Mouse (Mus musculus) liver, embryonic 13.5 days (tissue): Measurements from ENCODE around the gene Gab1. TPM values are rescaled to one million over a fixed set of nuclear protein-coding genes. Genes with fewer than 3 reads are reported as not detected.

Source experiments
- ATAC-seq: fragments of 200-750 bp; cut with Nextera tagmentation; 2 replicates; pipeline ENCODE4 v1.8.0; 2017; ENCODE audit warnings: low read depth, mild to moderate bottlenecking, moderate number of reproducible peaks, moderate library complexity
- DNase-seq: peaks from one replicate; pipeline ENCODE4 v3.0.0; 2022
- H3K27ac ChIP-seq: fragments of 300-500 bp; sonication (generic); 2 replicates; pipeline ENCODE4 v1.5.1; 2015; ENCODE audit warnings: moderate library complexity, mild to moderate bottlenecking, inconsistent platforms
- H3K27me3 ChIP-seq: fragments of 300-500 bp; sonication (generic); 2 replicates; pipeline ENCODE4 v1.6.1; 2015; ENCODE audit warnings: mild to moderate bottlenecking, inconsistent platforms
- H3K36me3 ChIP-seq: fragments of 300-500 bp; sonication (generic); 2 replicates; pipeline ENCODE4 v1.6.1; 2015; ENCODE audit warnings: mild to moderate bottlenecking, inconsistent platforms
- H3K4me1 ChIP-seq: fragments of 300-500 bp; sonication (generic); replicated peaks from 2 replicates; pipeline ENCODE4 v1.6.1; 2015; ENCODE audit warnings: inconsistent platforms
- H3K4me2 ChIP-seq: fragments of 300-500 bp; sonication (generic); 2 replicates; pipeline ENCODE4 v1.6.1; 2015; ENCODE audit warnings: inconsistent platforms, mild to moderate bottlenecking, moderate library complexity
- H3K4me3 ChIP-seq: fragments of 300-500 bp; sonication (generic); replicated peaks from 2 replicates; pipeline ENCODE4 v1.5.1; 2015; ENCODE audit warnings: mild to moderate bottlenecking, inconsistent platforms
- H3K9ac ChIP-seq: fragments of 300-500 bp; sonication (generic); 2 replicates; pipeline ENCODE4 v1.6.1; 2015; ENCODE audit warnings: mild to moderate bottlenecking, inconsistent platforms
- H3K9me3 ChIP-seq: fragments of 300-500 bp; sonication (generic); replicated peaks from 2 replicates; pipeline ENCODE4 v1.6.1; 2016; ENCODE audit warnings: inconsistent platforms
- WGBS: fragments of 180-500 bp; shearing (Covaris S2); methylation state at CpG from one replicate; pipeline ENCODE4 v1.1.7; 2015; ENCODE audit not compliant: insufficient replicate concordance; 5-methylcytosine and 5-hydroxymethylcytosine counted together
- polyA plus RNA-seq: library from polyadenylated mRNA; unstranded; fragments of >200 nt; fragmentation: Nextera tagmentation; extraction: Ambion mirVana; gene quantifications from 2 replicates; pipeline ENCODE4 v1.2.1, GENCODE M21; 2015

The Gab1 gene
- polyA plus RNA-seq, 1 experiment from 2014 or later: 7.7 TPM

- H3K4me1 ChIP-seq: peaks cover 23% of the 10 kb centered on the region
- peak overlapping the region; percentile 97 for H3K9ac ChIP-seq
- peak overlapping the region; percentile 99 for H3K4me3 ChIP-seq
- H3K27me3 ChIP-seq: no peaks in the 10 kb centered on the region
- H3K36me3 ChIP-seq: peaks cover 24% of the 10 kb centered on the region
- peak overlapping the region; percentile 96 for H3K4me2 ChIP-seq
- DNase-seq: no peak
- WGBS: 0% methylated on average over 5 of the region's 5 CpGs
- H3K9me3 ChIP-seq: no peaks in the 10 kb centered on the region
- H3K27ac ChIP-seq: peak overlapping the region; percentile 97
- no peak for ATAC-seq
These were observed 142.3 kb downstream of the Gab1 start for GRCm38 (mm10) chr8:80738046-80738387.

DNA sequence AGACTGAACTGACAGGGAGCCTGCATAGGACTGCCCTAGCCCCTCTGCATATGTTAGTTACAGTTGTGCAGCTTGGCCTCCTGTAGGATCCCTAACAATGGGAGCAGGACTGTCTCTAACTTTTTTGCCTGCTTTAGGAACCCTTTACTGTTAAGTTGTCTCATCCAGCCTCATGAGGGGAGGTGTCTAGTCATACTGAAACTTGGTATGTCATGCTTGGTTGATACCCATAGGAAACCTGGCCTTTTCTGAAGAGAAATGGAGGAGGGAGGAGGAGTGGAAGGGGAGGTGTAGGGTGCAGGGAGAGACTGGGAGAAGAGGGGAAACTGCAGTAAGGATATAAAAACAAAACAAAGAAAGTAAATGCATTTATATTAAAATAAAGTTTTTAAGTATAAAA, 148.0 kb downstream of the Gab1 start:
- no peak overlapping the region for H3K4me2 ChIP-seq
- H3K27me3 ChIP-seq: no peaks in the 10 kb centered on the region
- H3K9me3 ChIP-seq: no peaks in the 10 kb centered on the region
- peaks cover 65% of the 10 kb centered on the region for H3K36me3 ChIP-seq
- DNase-seq (no peak), ATAC-seq (no peak)
- H3K4me3 ChIP-seq: no peak overlapping the region
- H3K4me1 ChIP-seq: peaks cover 7% of the 10 kb centered on the region
- H3K27ac ChIP-seq: no peak overlapping the region
- no peak overlapping the region for H3K9ac ChIP-seq

GRCm38 (mm10) chr8:80714461-80714860, 165.9 kb downstream of the Gab1 start:
- no peak for DNase-seq

More at GRCm38 (mm10) chr8:80714461-80714860, 165.9 kb downstream of the Gab1 start:
- Histone ChIP-seq H3K27ac (no peak overlapping the region), H3K36me3 (peaks cover 71% of the 10 kb centered on the region), H3K4me2 (no peak overlapping the region), H3K4me3 (no peak overlapping the region), H3K9me3 (no peaks in the 10 kb centered on the region), H3K4me1 (no peaks in the 10 kb centered on the region), H3K9ac (no peak overlapping the region), H3K27me3 (no peaks in the 10 kb centered on the region)
- no peak for ATAC-seq
- WGBS: 79% methylated on average over 1 of the region's 1 CpGs

Other genes starting within 250 kb of the Gab1 start
- gene Smarca5, start 141.0 kb downstream of the Gab1 start, polyA plus RNA-seq: 57.9 and 70.2 TPM in 2 replicates
- gene Usp38, start 134.4 kb upstream of the Gab1 start, polyA plus RNA-seq: 10.2 and 12.7 TPM in 2 replicates